11 mouse cellular contexts compared by ENCODE assay signal in genomic region chr11:104302628-104303027, GRCm38 (mm10).
DNase-seq lines count a peak whose midpoint lies in the region; ATAC-seq and TF ChIP-seq lines count a peak whose summit lies in the region.
"Had no signal": no experiment of that assay in that cellular context is flagged by ENCODE, and none has a peak within 500 bp of the region (broad histone marks: within the 10 kb centered on the region; RNA-seq: fewer than 3 reads in every experiment).

No protein-coding gene starts in this region.

- ATAC-seq in heart, postnatal 0 days (ENCODE audit: insufficient read depth, low read depth): no peak
- no peak for ATAC-seq in lung, embryonic 16.5 days (ENCODE audit: low read depth)
- ATAC-seq in embryonic facial prominence, embryonic 13.5 days (ENCODE audit: insufficient number of reproducible peaks, insufficient read depth, low FRiP score, low TSS enrichment, low read depth): no peak
- ATAC-seq in megakaryocyte progenitor cell, adult 5-6 weeks (replicated peaks; ENCODE audit: poor library complexity): peak; percentile 32; the same call in 1 of the 2 replicates
- ATAC-seq: midbrain, embryonic 15.5 days had no signal

- H3K27me3 ChIP-seq in heart, postnatal 0 days (ENCODE audit: control insufficient read depth, insufficient read depth, low read length): no peaks in the 10 kb centered on the region
- H3K27me3 ChIP-seq in heart, embryonic 10.5 days (ENCODE audit: insufficient read depth, poor library complexity, severe bottlenecking): 0 out of 2 replicates have a peak, but pooled peaks cover 9% of the 10 kb centered on the region
- no peaks in the 10 kb centered on the region for H3K27me3 ChIP-seq in lung, embryonic 16.5 days (ENCODE audit: control insufficient read depth, insufficient read depth, low read depth, low read length)
- no peaks in the 10 kb centered on the region for H3K27me3 ChIP-seq in embryonic facial prominence, embryonic 13.5 days
- H3K27me3 ChIP-seq: midbrain, embryonic 15.5 days had no signal

- no peak overlapping the region for H3K9ac ChIP-seq in heart, postnatal 0 days (replicated peaks; ENCODE audit: low read depth, low read length)
- no peak overlapping the region for H3K9ac ChIP-seq in lung, embryonic 16.5 days (ENCODE audit: low read length)
- peak overlapping the region; percentile 16; the same call in 1 of the 2 replicates for H3K9ac ChIP-seq in embryonic facial prominence, embryonic 13.5 days
- H3K9ac ChIP-seq: midbrain, embryonic 15.5 days had no signal

- no peaks in the 10 kb centered on the region for H3K36me3 ChIP-seq in heart, postnatal 0 days (replicated peaks; ENCODE audit: control insufficient read depth, insufficient read depth, low read length)
- no peaks in the 10 kb centered on the region for H3K36me3 ChIP-seq in heart, embryonic 10.5 days
- no peaks in the 10 kb centered on the region for H3K36me3 ChIP-seq in lung, embryonic 16.5 days (ENCODE audit: control insufficient read depth, insufficient read depth, low read length)
- no peaks in the 10 kb centered on the region for H3K36me3 ChIP-seq in embryonic facial prominence, embryonic 13.5 days

- H3K27ac ChIP-seq in heart, postnatal 0 days (ENCODE audit: low read depth): no peak overlapping the region
- no peak overlapping the region for H3K27ac ChIP-seq in heart, embryonic 10.5 days
- H3K27ac ChIP-seq in lung, embryonic 16.5 days (ENCODE audit: low read length): no peak overlapping the region
- 0 out of 2 replicates have a peak overlapping the region, but pooled peaks have one; percentile 11 for H3K27ac ChIP-seq in embryonic facial prominence, embryonic 13.5 days
- H3K27ac ChIP-seq: midbrain, embryonic 15.5 days had no signal

- no peak for TF ChIP-seq POLR2A in lung, adult 2 months (IDR thresholded peaks at IDR 0.05; ENCODE audit: borderline replicate concordance, extremely low read depth, low read depth, low read length)

- no peaks in the 10 kb centered on the region for H3K4me1 ChIP-seq in heart, postnatal 0 days (ENCODE audit: control insufficient read depth, insufficient read depth)
- H3K4me1 ChIP-seq in heart, embryonic 10.5 days: peaks cover 30% of the 10 kb centered on the region
- H3K4me1 ChIP-seq in lung, embryonic 16.5 days (replicated peaks; ENCODE audit: control insufficient read depth, insufficient read depth, low read length): no peaks in the 10 kb centered on the region; the same call in 1 of the 2 replicates
- H3K4me1 ChIP-seq in lung, adult 2 months (ENCODE audit: control insufficient read depth, insufficient read depth, low read length): peaks cover 5% of the 10 kb centered on the region
- H3K4me1 ChIP-seq in embryonic facial prominence, embryonic 13.5 days: peaks cover 23% of the 10 kb centered on the region

- TF ChIP-seq EP300 in heart, postnatal 0 days (IDR thresholded peaks at IDR 0.05; ENCODE audit: low read depth): no peak

- no peak overlapping the region for H3K4me3 ChIP-seq in heart, postnatal 0 days (ENCODE audit: low read depth, low read length)
- no peak overlapping the region for H3K4me3 ChIP-seq in heart, embryonic 10.5 days
- H3K4me3 ChIP-seq in lung, embryonic 16.5 days (ENCODE audit: low read length): no peak overlapping the region
- no peak overlapping the region for H3K4me3 ChIP-seq in lung, adult 2 months (replicated peaks; ENCODE audit: extremely low read depth, low read depth, low read length)
- no peak overlapping the region for H3K4me3 ChIP-seq in embryonic facial prominence, embryonic 13.5 days
- H3K4me3 ChIP-seq: midbrain, embryonic 15.5 days had no signal

- no peak for DNase-seq in heart, postnatal 0 days (ENCODE audit: low spot score)
- no peak for DNase-seq in heart, embryonic 10.5 days (ENCODE audit: low spot score)
- DNase-seq in lung, adult 2 months: no peak
- DNase-seq in adipocyte (ENCODE audit: low spot score): no peak
- DNase-seq: adrenal gland, postnatal 14 days; kidney, adult 8-10 months; layer of hippocampus, postnatal 36 days had no signal

- peak overlapping the region; percentile 7; the same call in 1 of the 2 replicates for H3K4me2 ChIP-seq in heart, postnatal 0 days (ENCODE audit: low read depth, low read length)
- peak overlapping the region; percentile 13 for H3K4me2 ChIP-seq in lung, embryonic 16.5 days (ENCODE audit: low read depth, low read length)
- H3K4me2 ChIP-seq in embryonic facial prominence, embryonic 13.5 days: peak overlapping the region; percentile 42
- H3K4me2 ChIP-seq: midbrain, embryonic 15.5 days had no signal

- no peak for TF ChIP-seq CTCF in heart, postnatal 0 days (IDR thresholded peaks at IDR 0.05; ENCODE audit: low read depth)
- TF ChIP-seq CTCF in lung, adult 2 months (IDR thresholded peaks at IDR 0.05; ENCODE audit: insufficient read depth, low read length): no peak

- H3K9me3 ChIP-seq in heart, postnatal 0 days (replicated peaks; ENCODE audit: control insufficient read depth, low read length): no peaks in the 10 kb centered on the region
- H3K9me3 ChIP-seq in heart, embryonic 10.5 days: no peaks in the 10 kb centered on the region
- no peaks in the 10 kb centered on the region for H3K9me3 ChIP-seq in lung, embryonic 16.5 days (ENCODE audit: control insufficient read depth, low read length)
- no peaks in the 10 kb centered on the region for H3K9me3 ChIP-seq in embryonic facial prominence, embryonic 13.5 days
- H3K9me3 ChIP-seq: midbrain, embryonic 15.5 days had no signal

- WGBS in heart, postnatal 0 days: 48% methylated on average over 12 of the region's 12 CpGs
- WGBS in heart, embryonic 10.5 days: 52% methylated on average over 12 of the region's 12 CpGs
- WGBS in lung, embryonic 16.5 days: 27% methylated on average over 12 of the region's 12 CpGs
- WGBS in lung, adult 2 months: 41% methylated on average over 12 of the region's 12 CpGs
- WGBS in embryonic facial prominence, embryonic 13.5 days: 22% methylated on average over 12 of the region's 12 CpGs
